Mouse (Mus musculus) midbrain, postnatal 0 days (tissue): ENCODE measurements at regions not wholly inside any gene's neighbourhood (a gene's known extent, or its start where the extent isn't known, plus 50 kb on each side); places are given as distances from the start of the nearest gene placed in this dataset.

Source experiments
- ATAC-seq: fragments of 200-750 bp; cut with Nextera tagmentation; 2 replicates; pipeline ENCODE4 v1.8.0; 2017; ENCODE audit warnings: moderate number of reproducible peaks, mild to moderate bottlenecking, moderate TSS enrichment, moderate library complexity; ENCODE audit not compliant: low FRiP score
- DNase-seq: peaks from one replicate; pipeline ENCODE4 v3.0.0-alpha.2; 2015; ENCODE audit warnings: low spot score
- H3K27ac ChIP-seq: fragments of 300-500 bp; sonication (generic); 2 replicates; pipeline ENCODE4 v1.5.1; 2014; ENCODE audit warnings: low read depth, mild to moderate bottlenecking, low read length, mixed read lengths
- H3K27me3 ChIP-seq: fragments of 300-500 bp; sonication (generic); 2 replicates; pipeline ENCODE4 v1.6.1; 2014; ENCODE audit warnings: low read length, control low read depth, mixed read lengths; ENCODE audit not compliant: insufficient read depth
- H3K36me3 ChIP-seq: fragments of 300-500 bp; sonication (generic); 2 replicates; pipeline ENCODE4 v1.6.1; 2014; ENCODE audit warnings: low read length, control low read depth, mixed read lengths; ENCODE audit not compliant: insufficient read depth
- H3K4me1 ChIP-seq: fragments of 300-500 bp; sonication (generic); 2 replicates; pipeline ENCODE4 v1.6.1; 2014; ENCODE audit warnings: mild to moderate bottlenecking, control low read depth, antibody characterized with exemption, low read length, mixed read lengths; ENCODE audit not compliant: insufficient read depth
- H3K4me2 ChIP-seq: fragments of 300-500 bp; sonication (generic); 2 replicates; pipeline ENCODE4 v1.6.1; 2014; ENCODE audit warnings: low read depth, mild to moderate bottlenecking, low read length, mixed read lengths; ENCODE audit not compliant: poor library complexity, severe bottlenecking
- H3K4me3 ChIP-seq: fragments of 300-500 bp; sonication (generic); 2 replicates; pipeline ENCODE4 v1.5.1; 2014; ENCODE audit warnings: low read depth, mild to moderate bottlenecking, low read length, moderate library complexity
- H3K9ac ChIP-seq: fragments of 300-500 bp; sonication (generic); replicated peaks from 2 replicates; pipeline ENCODE4 v1.6.1; 2014; ENCODE audit warnings: mild to moderate bottlenecking, low read length, moderate library complexity, mixed read lengths; ENCODE audit not compliant: poor library complexity, severe bottlenecking
- H3K9me3 ChIP-seq: fragments of 300-500 bp; sonication (generic); 2 replicates; pipeline ENCODE4 v1.6.1; 2016; ENCODE audit warnings: low read length, control low read depth
- CTCF ChIP-seq: IDR thresholded peaks from 2 replicates; pipeline ENCODE4 v1.5.1; 2016; ENCODE audit warnings: antibody characterized with exemption, mild to moderate bottlenecking
- WGBS: fragments of 180-500 bp; shearing (Covaris S2); extraction: QIAGEN DNeasy Blood & Tissue Kit; methylation state at CpG from one replicate; pipeline ENCODE4 v1.1.7; 2014; 5-methylcytosine and 5-hydroxymethylcytosine counted together

DNA sequence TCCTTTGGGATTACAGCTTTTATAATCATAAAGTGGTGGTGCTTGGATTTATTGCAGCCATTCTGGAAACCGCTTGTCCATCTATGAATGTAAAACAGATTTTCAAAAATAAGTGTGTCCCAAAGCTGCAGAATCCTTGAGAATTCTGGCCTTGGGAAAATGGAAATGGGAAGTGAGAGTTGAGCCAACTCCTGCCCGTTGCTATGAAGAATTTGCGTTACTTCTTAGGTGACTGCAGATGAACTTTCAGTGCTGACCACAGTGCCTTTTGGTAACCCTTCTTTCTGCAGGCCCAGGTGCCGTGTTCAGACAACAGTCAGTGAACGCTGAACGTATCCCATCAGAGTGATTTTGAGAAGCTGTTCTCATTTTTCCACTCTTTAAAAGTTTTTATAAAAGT, 60.9 kb upstream of the D16Ertd472e start:
- ATAC-seq: no peak
- TF ChIP-seq CTCF: no peak

DNA sequence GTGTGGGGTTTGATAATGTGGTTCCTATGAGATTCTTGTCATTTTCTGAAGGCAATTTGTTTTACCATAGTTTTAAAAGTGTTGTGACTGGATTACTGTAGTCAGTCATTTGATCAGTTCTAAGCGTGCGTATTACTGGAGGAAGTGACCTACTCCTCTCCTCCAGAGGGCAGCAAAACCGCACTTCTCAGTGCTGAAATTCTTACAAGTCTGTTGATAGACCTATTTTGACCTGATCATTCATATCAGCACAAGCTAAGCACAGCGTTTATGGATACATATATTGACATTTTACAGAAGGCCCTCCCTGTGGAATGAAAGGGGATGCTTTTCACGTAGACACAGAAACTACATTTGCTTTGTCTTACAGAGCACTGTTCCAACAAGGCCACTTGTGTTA, 60.5 kb upstream of the D16Ertd472e start:
- ATAC-seq (peak; percentile 57), DNase-seq (peak; percentile 86)
- Histone ChIP-seq H3K9me3 (no peaks in the 10 kb centered on the region), H3K27me3 (no peaks in the 10 kb centered on the region), H3K4me2 (no peak overlapping the region), H3K9ac (no peak overlapping the region; the same call in 1 of the 2 replicates), H3K36me3 (no peaks in the 10 kb centered on the region), H3K27ac (no peak overlapping the region), H3K4me3 (no peak overlapping the region), H3K4me1 (no peaks in the 10 kb centered on the region)
- 32% methylated on average over 5 of the region's 5 CpGs for WGBS
- TF ChIP-seq CTCF: peak; percentile 90

More for the DNA sequence above, 60.9 kb upstream of the D16Ertd472e start:
- H3K9me3 ChIP-seq: no peaks in the 10 kb centered on the region
- no peak overlapping the region for H3K4me2 ChIP-seq
- WGBS: 94% methylated on average over 6 of the region's 6 CpGs
- no peaks in the 10 kb centered on the region for H3K27me3 ChIP-seq
- no peak overlapping the region; the same call in 1 of the 2 replicates for H3K9ac ChIP-seq
- H3K36me3 ChIP-seq: no peaks in the 10 kb centered on the region
- no peak overlapping the region for H3K27ac ChIP-seq
- DNase-seq: no peak
- H3K4me1 ChIP-seq: no peaks in the 10 kb centered on the region
- no peak overlapping the region for H3K4me3 ChIP-seq

DNA sequence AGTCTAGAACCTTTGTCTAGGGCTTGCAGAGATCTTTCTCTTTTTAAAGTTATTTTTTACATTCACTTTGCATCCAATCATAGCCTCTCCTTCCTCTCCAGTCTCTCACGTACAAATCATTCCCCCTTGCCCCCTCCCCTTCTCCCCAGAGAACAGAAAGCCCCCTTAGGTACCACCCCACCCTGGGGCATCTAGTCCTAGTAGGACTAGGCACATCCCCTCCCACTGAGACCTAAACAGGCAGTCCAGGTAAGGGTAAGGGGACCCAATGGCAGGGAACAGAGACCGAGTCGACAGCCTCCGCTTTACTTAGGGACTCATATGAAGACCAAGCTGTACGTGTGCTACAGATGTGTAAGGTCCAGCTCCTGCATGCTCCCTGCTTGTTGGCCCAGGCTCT, 59.3 kb upstream of the D16Ertd472e start:
- H3K9me3 ChIP-seq: no peaks in the 10 kb centered on the region
- H3K36me3 ChIP-seq: no peaks in the 10 kb centered on the region
- H3K27me3 ChIP-seq: no peaks in the 10 kb centered on the region
- ATAC-seq (no peak), DNase-seq (no peak)
- H3K9ac ChIP-seq: no peak overlapping the region
- no peak overlapping the region for H3K4me3 ChIP-seq
- no peaks in the 10 kb centered on the region for H3K4me1 ChIP-seq
- 80% methylated on average over 5 of the region's 5 CpGs for WGBS
- no peak overlapping the region for H3K4me2 ChIP-seq
- no peak for TF ChIP-seq CTCF
- H3K27ac ChIP-seq: no peak overlapping the region

GRCm38 (mm10) chr16:78635257-78635656, 58.7 kb upstream of the D16Ertd472e start:
- Histone ChIP-seq H3K9ac (no peak overlapping the region), H3K4me3 (no peak overlapping the region), H3K36me3 (no peaks in the 10 kb centered on the region), H3K4me2 (no peak overlapping the region), H3K27ac (no peak overlapping the region), H3K27me3 (no peaks in the 10 kb centered on the region), H3K4me1 (no peaks in the 10 kb centered on the region), H3K9me3 (no peaks in the 10 kb centered on the region)
- ATAC-seq: peak; percentile 63
- 25% methylated on average over 8 of the region's 8 CpGs for WGBS
- DNase-seq: peak; percentile 86
- peak; percentile 93 for TF ChIP-seq CTCF

DNA sequence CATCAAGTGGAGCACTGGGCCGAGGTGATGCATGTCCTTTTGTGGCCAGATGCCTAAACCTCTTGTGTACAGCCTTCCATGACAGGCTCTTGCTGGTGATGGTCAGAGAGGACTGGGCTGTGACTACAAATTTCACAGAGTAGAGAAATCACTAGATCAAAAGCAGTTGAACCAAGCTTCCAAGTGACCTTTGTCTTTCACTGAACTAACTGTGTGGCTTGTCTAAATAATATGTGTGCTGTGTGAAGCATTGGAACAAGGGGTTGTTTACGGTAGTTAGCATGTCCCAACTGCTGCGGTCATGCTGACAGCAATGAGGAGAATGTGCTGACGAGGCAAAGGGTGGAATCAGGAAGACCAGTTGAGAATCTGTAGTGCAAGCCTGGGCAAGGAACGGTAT, 55.3 kb upstream of the D16Ertd472e start:
- no peak for TF ChIP-seq CTCF
- H3K36me3 ChIP-seq: no peaks in the 10 kb centered on the region
- no peak overlapping the region for H3K9ac ChIP-seq
- H3K9me3 ChIP-seq: no peaks in the 10 kb centered on the region
- no peak overlapping the region for H3K27ac ChIP-seq
- H3K27me3 ChIP-seq: no peaks in the 10 kb centered on the region
- no peak overlapping the region for H3K4me2 ChIP-seq
- no peaks in the 10 kb centered on the region for H3K4me1 ChIP-seq
- DNase-seq (no peak), ATAC-seq (no peak)
- WGBS: 87% methylated on average over 5 of the region's 5 CpGs
- no peak overlapping the region for H3K4me3 ChIP-seq

DNA sequence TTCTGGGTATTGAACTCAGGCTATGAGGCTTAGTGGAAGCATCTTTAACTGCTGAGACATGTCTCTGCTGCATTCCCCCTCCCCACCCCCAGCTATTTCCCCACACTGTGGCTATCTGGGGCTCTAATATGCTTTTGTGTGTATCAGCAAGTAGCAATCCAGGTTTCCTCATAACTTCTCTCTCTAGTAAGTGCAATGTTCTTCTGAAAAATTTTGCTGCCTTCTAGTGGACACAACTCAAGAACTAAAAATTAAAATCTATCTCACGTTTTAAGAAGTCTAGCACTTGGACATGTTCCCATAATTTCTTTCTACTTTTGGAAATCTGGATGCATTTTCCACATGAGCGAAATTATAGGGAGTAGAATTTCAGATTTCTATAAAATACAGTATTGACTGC, 50.3 kb upstream of the D16Ertd472e start:
- Histone ChIP-seq H3K9ac (no peak overlapping the region), H3K4me3 (no peak overlapping the region), H3K27ac (no peak overlapping the region), H3K27me3 (no peaks in the 10 kb centered on the region), H3K4me1 (no peaks in the 10 kb centered on the region), H3K36me3 (no peaks in the 10 kb centered on the region), H3K9me3 (no peaks in the 10 kb centered on the region), H3K4me2 (no peak overlapping the region)
- DNase-seq (peak; percentile 33), ATAC-seq (no peak)
- 67% methylated on average over 2 of the region's 2 CpGs for WGBS
- peak; percentile 74 for TF ChIP-seq CTCF
